Mouse (Mus musculus): Measurements from ENCODE around the gene Kctd12b. TPM values are rescaled to one million over a fixed set of nuclear protein-coding genes. Genes with fewer than 3 reads are reported as not detected.
"Not testable (repeated sequence)": the region's sequence is repeated elsewhere in the genome, so short reads cannot be mapped to it uniquely, and the experiment has no call there.

The Kctd12b gene
- polyA plus RNA-seq, 1 experiment from 2014 or later = 4.6 TPM

DNA sequence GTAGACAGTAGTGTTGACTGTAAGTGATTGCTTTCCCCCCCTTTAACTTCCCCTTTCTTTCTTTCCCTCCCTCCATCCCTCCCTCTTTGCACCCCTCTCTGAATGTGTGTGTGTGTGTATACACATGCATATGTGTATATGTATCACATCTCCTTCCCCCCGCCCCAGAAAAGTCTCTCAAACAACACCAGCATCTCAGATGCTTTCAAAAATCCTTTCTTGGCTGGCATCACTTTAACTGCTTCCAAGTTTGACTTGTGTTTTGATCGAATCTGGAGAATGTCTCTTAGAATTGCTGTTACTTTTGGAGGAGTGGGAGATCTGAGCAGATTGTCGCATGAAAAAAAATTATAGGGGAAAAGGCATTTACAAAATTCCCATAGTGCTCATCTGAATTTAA is 4.3 kb upstream of the Kctd12b start:
- Histone ChIP-seq H3K9me3 (ENCODE audit: control insufficient read depth, low read depth, low read length) (no peaks in the 10 kb centered on the region), H3K4me1 (ENCODE audit: control insufficient read depth, insufficient read depth, low read length) (no peaks in the 10 kb centered on the region), H3K27me3 (ENCODE audit: control insufficient read depth, insufficient read depth, low read length) (no peaks in the 10 kb centered on the region), H3K27ac (ENCODE audit: low read length) (no peak overlapping the region), H3K36me3 (ENCODE audit: control insufficient read depth, insufficient read depth, low read length) (no peaks in the 10 kb centered on the region), H3K4me3 (ENCODE audit: low read depth, low read length) (no peak overlapping the region), H3K4me2 (replicated peaks; ENCODE audit: low read depth, low read length) (no peak overlapping the region), H3K9ac (replicated peaks; ENCODE audit: low read depth, low read length) (no peak overlapping the region)
- no peak for ATAC-seq (ENCODE audit: insufficient number of reproducible peaks, insufficient read depth, low FRiP score, low read depth)
- 90% methylated on average over 3 of the region's 3 CpGs for WGBS

DNA sequence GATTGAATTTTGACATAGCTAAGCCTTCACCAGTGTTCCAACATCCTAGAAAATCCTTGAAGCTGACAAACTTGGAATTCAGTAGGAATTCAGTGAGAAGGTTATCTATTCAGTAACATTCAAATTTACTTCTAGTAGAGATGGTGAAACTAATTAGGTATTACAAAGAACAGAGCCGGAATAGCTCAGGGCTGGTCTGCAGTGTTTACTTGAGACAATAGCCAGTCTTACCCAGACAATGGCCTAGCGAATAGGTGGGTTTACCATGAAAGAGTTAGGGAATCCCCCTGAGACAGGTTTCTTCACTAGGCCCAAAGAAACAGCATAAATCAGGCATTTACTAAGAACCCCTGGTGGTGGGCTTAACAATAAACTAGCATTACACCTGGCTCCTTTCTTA is 28.0 kb downstream of the Kctd12b start:
- WGBS = 59% methylated on average over 2 of the region's 2 CpGs

DNA sequence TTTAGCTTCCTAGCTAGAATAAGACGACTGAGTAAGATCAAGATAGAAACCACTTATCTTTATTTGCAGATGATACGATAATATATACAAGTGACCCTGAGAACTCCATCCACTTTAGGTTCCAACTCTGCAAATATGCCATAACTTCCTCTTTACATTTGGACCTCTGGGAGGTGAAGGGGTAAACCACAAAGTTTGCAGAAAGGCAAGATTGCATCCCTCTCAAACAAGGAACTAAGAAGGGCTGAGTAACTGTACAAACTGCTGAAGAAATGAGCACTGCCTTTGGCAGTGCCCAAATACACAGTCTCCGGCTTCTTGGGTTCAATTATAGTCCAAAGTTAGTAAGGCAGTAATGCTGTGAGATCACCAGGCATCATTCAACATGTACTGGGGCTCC is 31.3 kb downstream of the Kctd12b start:
- Histone ChIP-seq H3K4me1 (ENCODE audit: control insufficient read depth, insufficient read depth, low read length) (no peaks in the 10 kb centered on the region), H3K4me3 (ENCODE audit: low read depth, low read length) (no peak overlapping the region), H3K27me3 (ENCODE audit: control insufficient read depth, insufficient read depth, low read length) (no peaks in the 10 kb centered on the region), H3K4me2 (replicated peaks; ENCODE audit: low read depth, low read length) (no peak overlapping the region), H3K9me3 (ENCODE audit: control insufficient read depth, low read depth, low read length) (no peaks in the 10 kb centered on the region), H3K36me3 (ENCODE audit: control insufficient read depth, insufficient read depth, low read length) (no peaks in the 10 kb centered on the region), H3K9ac (replicated peaks; ENCODE audit: low read depth, low read length) (no peak overlapping the region), H3K27ac (ENCODE audit: low read length) (no peak overlapping the region)
- no peak for ATAC-seq (ENCODE audit: insufficient number of reproducible peaks, insufficient read depth, low FRiP score, low read depth)
- 69% methylated on average over 3 of the region's 3 CpGs for WGBS

More for the DNA sequence above, 28.0 kb downstream of the Kctd12b start:
- not testable (repeated sequence) for H3K36me3 ChIP-seq (ENCODE audit: control insufficient read depth, insufficient read depth, low read length); H3K4me2 ChIP-seq (replicated peaks; ENCODE audit: low read depth, low read length); H3K4me1 ChIP-seq (ENCODE audit: control insufficient read depth, insufficient read depth, low read length); H3K27ac ChIP-seq (ENCODE audit: low read length); H3K9ac ChIP-seq (replicated peaks; ENCODE audit: low read depth, low read length); H3K9me3 ChIP-seq (ENCODE audit: control insufficient read depth, low read depth, low read length); ATAC-seq (ENCODE audit: insufficient number of reproducible peaks, insufficient read depth, low FRiP score, low read depth); H3K4me3 ChIP-seq (ENCODE audit: low read depth, low read length); H3K27me3 ChIP-seq (ENCODE audit: control insufficient read depth, insufficient read depth, low read length)

DNA sequence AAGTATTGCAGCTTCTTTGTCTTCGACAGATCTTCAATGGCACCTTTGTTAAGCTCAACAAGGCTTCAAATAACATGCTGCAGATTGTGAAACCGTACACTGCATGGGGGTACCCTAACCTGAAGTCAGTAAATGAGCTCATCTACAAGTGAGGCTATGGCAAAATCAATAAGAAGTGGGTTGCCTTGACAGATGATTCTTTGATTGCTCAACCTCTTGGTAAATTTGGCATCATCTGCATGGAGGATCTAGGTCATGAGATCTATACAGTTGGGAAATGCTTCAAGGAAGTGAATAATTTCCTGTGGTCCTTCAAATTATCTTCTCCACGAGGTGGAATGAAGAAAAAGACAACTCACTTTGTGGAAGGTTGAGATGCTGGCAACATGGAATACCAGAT is 39.2 kb downstream of the Kctd12b start:
- no peaks in the 10 kb centered on the region for H3K27me3 ChIP-seq (ENCODE audit: control insufficient read depth, insufficient read depth, low read length)
- H3K4me1 ChIP-seq (ENCODE audit: control insufficient read depth, insufficient read depth, low read length) = no peaks in the 10 kb centered on the region
- H3K9me3 ChIP-seq (ENCODE audit: control insufficient read depth, low read depth, low read length) = no peaks in the 10 kb centered on the region
- no peaks in the 10 kb centered on the region for H3K36me3 ChIP-seq (ENCODE audit: control insufficient read depth, insufficient read depth, low read length)
- H3K27ac ChIP-seq (ENCODE audit: low read length) = no peak overlapping the region
- H3K9ac ChIP-seq (replicated peaks; ENCODE audit: low read depth, low read length) = no peak overlapping the region
- no peak overlapping the region for H3K4me2 ChIP-seq (replicated peaks; ENCODE audit: low read depth, low read length)
- ATAC-seq (ENCODE audit: insufficient number of reproducible peaks, insufficient read depth, low FRiP score, low read depth) = no peak
- H3K4me3 ChIP-seq (ENCODE audit: low read depth, low read length) = no peak overlapping the region
- 70% methylated on average over 3 of the region's 3 CpGs for WGBS

DNA sequence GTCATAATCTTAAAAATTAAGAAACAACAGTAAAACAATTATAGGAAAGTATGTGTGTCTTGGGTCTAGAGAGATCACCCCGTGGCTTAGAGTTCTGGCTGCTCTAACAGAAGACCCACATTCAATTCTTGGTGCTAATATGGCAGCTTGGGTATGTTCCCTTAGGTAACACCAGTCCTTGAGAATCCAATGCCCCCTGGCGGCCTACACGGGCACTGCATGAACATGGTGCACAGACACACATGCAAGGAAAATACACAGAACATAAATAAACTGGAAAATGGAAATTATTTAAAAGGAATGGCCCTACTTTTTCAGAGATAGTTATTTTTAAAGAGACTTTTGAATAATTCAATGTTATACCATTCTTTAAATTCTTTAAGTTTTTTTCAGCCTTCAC is 55.6 kb downstream of the Kctd12b start:
- H3K27ac ChIP-seq (ENCODE audit: low read length) = no peak overlapping the region
- no peak for ATAC-seq (ENCODE audit: insufficient number of reproducible peaks, insufficient read depth, low FRiP score, low read depth)
- H3K4me1 ChIP-seq (ENCODE audit: control insufficient read depth, insufficient read depth, low read length) = no peaks in the 10 kb centered on the region
- no peak overlapping the region for H3K4me3 ChIP-seq (ENCODE audit: low read depth, low read length)
- no peaks in the 10 kb centered on the region for H3K9me3 ChIP-seq (ENCODE audit: control insufficient read depth, low read depth, low read length)
- H3K27me3 ChIP-seq (ENCODE audit: control insufficient read depth, insufficient read depth, low read length) = no peaks in the 10 kb centered on the region
- no peaks in the 10 kb centered on the region for H3K36me3 ChIP-seq (ENCODE audit: control insufficient read depth, insufficient read depth, low read length)
- no peak overlapping the region for H3K9ac ChIP-seq (replicated peaks; ENCODE audit: low read depth, low read length)
- no peak overlapping the region for H3K4me2 ChIP-seq (replicated peaks; ENCODE audit: low read depth, low read length)
- 60% methylated on average over 3 of the region's 3 CpGs for WGBS

DNA sequence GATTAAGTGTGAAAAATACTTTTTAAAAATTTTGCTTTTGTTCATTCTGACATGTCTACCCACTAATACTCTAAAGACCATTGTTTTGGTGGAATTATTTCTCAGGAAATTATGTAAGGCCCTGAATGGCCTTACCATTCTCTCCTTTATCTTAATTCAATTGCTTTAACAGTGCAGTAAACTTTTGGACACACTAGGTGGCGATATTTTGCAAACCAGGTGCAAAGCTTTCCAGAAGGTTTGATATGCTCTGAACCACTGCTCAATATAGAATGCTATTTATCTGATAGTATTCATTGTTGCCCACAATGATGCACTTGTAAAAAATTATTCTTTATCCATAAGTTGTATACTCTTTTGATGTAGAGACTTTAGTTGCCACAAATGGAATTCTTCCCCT is 59.9 kb downstream of the Kctd12b start:
- Histone ChIP-seq H3K4me3 (ENCODE audit: low read depth, low read length) (no peak overlapping the region), H3K4me1 (ENCODE audit: control insufficient read depth, insufficient read depth, low read length) (no peaks in the 10 kb centered on the region), H3K4me2 (replicated peaks; ENCODE audit: low read depth, low read length) (no peak overlapping the region), H3K36me3 (ENCODE audit: control insufficient read depth, insufficient read depth, low read length) (no peaks in the 10 kb centered on the region), H3K9ac (replicated peaks; ENCODE audit: low read depth, low read length) (no peak overlapping the region), H3K27me3 (ENCODE audit: control insufficient read depth, insufficient read depth, low read length) (no peaks in the 10 kb centered on the region), H3K9me3 (ENCODE audit: control insufficient read depth, low read depth, low read length) (no peaks in the 10 kb centered on the region), H3K27ac (ENCODE audit: low read length) (no peak overlapping the region)
- ATAC-seq (ENCODE audit: insufficient number of reproducible peaks, insufficient read depth, low FRiP score, low read depth) = no peak
- 5% methylated on average over 1 of the region's 1 CpGs for WGBS

Other genes starting within 250 kb of the Kctd12b start
- 31.2 and 31.9 TPM in 2 replicates for gene Ubqln2, start 198.2 kb downstream of the Kctd12b start, polyA plus RNA-seq (2014; fragmentation: Nextera tagmentation; extraction: Ambion mirVana)
- not detected in 2 replicates for gene Cypt3, start 137.8 kb downstream of the Kctd12b start, polyA plus RNA-seq (2014; fragmentation: Nextera tagmentation; extraction: Ambion mirVana)
- gene Nbdy, start 27.2 kb upstream of the Kctd12b start, polyA plus RNA-seq (2014; fragmentation: Nextera tagmentation; extraction: Ambion mirVana) = 120 and 122 TPM in 2 replicates
- 16.4 and 17.0 TPM in 2 replicates for gene Spin2c, start 135.8 kb upstream of the Kctd12b start, polyA plus RNA-seq (2014; fragmentation: Nextera tagmentation; extraction: Ambion mirVana)